Mouse (Mus musculus): ENCODE results near the gene 1700067K01Rik. TPM values are rescaled to one million over a fixed set of nuclear protein-coding genes. Genes with fewer than 3 reads are reported as not detected.

Gene 1700067K01Rik
- polyA plus RNA-seq (2017; shearing (Covaris generic)): 0.82 TPM

DNA sequence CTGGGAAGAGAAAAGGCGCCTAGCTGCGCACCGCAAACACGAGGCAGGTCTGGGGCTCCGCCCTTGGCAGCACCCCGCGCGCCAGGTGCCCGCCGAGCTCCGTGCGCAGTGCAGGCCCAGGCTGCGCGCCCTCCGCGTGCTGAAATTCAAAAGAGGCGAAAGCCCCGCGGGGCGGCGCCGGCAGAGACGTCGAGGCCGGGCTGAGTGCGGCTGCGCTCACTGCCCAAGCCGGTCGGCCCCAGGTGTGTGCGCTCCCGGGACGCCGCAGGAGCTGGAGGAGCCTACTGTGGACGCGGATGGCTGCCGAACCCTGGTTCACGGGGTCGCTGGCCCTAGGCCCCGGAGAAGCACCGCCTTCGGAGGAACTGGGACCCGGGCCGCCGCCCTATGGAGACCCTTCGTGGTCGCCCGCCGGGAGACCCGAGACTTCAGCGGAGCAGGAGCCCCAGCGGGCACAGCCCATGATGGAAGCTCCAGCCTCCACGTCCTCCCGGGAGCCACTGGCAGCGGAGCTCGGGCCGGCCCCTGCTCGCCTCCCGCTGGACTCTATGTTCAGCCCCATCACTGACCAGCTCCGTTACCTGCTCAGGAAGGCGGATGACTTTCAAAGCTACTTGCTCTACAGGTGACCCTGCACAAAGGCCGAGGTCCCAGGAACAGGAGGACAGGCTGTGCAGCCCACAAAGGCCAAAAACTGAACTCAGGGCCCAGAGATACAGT, at the start of gene 1700067K01Rik:
TSS of gene 1700067K01Rik (plus strand) at position 222 of the 720 bp plus-strand sequence.

DNA sequence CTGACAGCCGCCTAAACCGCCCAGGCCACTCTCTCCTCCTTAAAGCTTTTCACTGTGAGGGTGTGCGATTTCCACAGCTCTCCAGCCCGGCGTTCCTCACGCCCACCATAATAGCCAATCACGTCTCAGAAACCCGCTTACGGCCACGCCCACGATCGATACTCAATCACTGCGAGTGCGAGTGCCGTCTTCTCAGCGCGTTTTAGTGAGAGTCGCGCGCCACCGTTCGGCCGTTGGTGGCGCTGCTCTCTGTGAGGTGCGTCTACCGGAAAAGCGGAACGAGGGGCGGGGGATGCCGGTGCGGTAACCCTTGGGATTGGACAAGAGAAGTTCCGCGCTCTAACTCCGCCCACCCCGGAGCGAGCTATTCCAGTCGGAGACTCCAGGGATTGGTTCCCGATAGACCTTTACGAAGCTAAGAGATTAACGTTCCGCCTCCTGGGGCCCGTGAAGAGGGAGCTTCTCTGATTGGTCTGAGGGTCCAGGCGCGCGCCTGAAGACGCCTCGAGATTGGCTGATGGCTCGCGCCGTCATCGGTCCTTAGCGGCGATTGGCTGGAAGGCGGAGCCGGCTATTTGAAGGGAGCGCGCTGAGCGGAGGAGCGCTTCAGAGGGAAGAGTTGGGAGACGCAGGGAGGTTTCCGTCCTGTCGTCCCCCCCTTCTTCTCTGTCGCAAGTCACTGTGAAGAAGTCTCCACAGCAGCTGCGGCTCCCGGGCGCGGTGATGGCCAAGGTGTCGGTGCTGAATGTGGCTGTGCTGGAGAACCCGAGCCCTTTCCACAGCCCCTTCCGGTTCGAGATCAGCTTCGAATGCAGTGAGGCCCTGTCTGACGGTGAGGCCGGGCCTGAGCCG, 46.0 kb upstream of the 1700067K01Rik start, which contains the start of the genes Gm10644 and Asf1b:
TSS of gene Gm10644 (minus strand) at position 100 of the 852 bp plus-strand sequence.
TSS of gene Asf1b (plus strand) at position 402 of the 852 bp plus-strand sequence.

DNA sequence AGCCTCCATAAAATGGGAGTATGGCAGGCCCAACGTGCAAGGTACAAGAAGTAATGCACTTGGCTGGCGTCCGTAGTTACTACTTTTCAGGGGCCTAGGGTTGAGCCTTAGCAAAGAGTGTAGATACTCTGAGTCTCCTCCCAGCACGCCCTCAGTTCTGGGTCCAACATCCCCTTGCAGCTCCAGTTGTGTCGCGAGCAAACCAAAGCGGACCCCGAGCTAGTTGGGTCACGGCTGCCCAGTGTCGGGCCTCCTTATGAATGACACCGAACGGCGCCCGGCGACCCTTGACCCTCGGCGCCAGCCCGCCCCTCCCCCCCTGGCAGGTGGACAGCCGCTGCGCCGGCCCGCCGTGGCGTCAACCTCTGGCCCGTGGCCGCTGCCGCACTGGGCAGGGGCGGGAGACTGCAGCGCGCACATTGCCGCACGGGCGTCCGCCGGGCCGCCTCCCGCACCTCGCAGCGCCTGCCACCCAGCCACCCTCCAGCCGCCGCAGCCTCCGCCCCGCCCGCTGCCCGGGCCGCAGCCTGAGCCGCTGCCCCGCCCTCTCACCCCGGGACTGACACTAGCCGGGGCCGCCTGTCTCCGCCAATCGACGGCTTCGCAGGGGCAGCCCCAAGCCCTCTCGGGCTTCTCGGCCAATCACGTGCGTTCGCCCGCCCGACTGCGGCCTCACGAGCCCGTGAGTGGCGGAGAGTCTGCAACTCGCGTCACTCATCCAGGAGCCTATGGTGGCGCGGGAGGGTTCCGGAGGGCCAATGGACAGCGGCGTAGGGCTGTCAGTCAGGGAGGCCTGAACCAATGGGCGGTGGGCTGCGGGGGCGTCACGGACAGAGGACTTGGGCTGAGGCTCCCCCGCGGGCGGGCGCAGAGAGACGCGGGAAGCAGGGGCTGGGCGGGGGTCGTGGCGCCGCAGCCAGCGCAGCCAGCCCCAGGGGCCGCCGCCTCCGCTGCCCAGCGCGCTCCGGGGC, 28.9 kb upstream of the 1700067K01Rik start, which contains the start of gene Prkaca:
TSS of gene Prkaca (plus strand) at position 844 of the 971 bp plus-strand sequence.

DNA sequence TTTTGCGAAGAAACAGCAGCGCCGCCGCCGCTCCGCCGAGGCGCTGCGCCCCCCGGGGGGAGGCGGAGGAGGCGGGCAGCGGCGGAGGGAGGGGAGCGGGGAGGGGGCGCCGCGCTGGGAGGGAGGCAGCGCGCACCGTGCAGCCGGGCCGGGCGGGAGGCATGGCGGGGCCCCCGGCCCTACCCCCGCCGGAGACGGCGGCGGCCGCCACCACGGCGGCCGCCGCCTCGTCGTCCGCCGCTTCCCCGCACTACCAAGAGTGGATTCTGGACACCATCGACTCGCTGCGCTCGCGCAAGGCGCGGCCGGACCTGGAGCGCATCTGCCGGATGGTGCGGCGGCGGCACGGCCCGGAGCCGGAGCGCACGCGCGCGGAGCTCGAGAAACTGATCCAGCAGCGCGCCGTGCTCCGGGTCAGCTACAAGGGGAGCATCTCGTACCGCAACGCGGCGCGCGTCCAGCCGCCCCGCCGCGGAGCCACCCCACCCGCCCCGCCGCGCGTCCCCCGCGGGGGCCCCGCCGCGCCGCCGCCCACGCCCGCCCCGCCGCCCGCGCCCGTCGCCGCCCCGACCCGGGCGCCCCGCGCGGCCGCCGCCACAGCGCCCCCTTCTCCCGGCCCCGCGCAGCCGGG, 3.7 kb upstream of the 1700067K01Rik start, which contains the start of gene Samd1:
TSS of gene Samd1 (plus strand) at position 162 of the 631 bp plus-strand sequence.

DNA sequence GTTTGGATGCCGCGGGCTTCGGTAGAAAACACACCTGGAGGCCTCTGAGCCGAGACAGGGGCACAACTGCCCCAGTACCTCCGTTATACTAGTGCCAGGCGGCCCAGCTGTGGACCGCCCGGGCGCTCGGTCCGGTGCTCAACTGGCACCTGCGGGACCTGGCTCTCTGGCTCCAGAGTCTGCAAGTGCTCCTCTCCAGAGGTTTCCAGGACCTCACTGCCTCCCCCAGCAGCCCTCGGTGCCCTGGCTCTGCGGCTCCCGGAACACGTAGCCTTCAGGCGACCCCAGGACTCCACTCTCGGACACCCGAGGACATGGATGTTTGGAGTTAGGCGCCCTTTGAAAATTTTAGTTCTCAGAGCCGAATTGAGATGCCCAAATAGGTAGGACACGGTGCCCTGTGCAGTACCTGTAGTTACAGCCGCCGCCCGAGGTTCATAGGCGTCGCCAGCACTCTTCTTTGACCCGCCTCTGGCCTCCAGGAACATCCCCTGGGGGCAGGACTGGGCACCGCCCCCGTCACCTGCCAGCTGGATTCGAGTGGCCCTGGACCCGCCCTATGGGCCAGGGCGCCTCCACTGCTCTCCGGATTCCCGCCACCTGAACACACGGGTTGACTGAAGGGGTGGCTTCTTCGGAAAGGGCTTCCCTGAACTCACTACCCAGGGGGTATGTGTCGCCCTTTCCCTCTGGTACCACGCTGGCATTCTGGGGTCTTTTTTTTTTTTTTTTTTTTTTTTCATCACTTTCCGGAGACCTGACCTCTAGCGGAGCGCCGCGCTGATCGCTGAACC, 10.6 kb downstream of the 1700067K01Rik start, which contains the start of gene 2210011C24Rik:
TSS of gene 2210011C24Rik (minus strand) at position 467 of the 794 bp plus-strand sequence.

DNA sequence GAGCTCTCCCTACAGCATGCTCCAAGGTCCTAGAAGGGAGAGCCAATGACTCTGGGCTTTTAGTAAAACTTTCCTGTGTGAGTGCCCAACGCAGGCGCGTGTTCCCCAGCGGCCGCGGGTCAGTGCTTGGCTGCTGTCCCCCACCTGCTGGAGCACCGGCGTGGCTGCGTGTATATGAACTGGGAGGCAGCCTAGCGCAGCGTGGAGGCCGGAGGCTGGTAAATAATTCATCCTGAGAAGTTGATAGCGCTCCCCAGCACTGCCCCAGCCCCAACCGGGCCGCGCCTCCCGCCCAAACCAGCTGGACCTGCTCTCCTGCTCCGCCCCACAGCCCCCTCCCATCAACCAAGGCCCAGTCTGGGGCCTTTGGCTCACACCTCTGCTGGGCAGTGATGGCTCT, 19.8 kb downstream of the 1700067K01Rik start, which contains the start of gene Palm3:
TSS of gene Palm3 (plus strand) at position 376 of the 400 bp plus-strand sequence.

DNA sequence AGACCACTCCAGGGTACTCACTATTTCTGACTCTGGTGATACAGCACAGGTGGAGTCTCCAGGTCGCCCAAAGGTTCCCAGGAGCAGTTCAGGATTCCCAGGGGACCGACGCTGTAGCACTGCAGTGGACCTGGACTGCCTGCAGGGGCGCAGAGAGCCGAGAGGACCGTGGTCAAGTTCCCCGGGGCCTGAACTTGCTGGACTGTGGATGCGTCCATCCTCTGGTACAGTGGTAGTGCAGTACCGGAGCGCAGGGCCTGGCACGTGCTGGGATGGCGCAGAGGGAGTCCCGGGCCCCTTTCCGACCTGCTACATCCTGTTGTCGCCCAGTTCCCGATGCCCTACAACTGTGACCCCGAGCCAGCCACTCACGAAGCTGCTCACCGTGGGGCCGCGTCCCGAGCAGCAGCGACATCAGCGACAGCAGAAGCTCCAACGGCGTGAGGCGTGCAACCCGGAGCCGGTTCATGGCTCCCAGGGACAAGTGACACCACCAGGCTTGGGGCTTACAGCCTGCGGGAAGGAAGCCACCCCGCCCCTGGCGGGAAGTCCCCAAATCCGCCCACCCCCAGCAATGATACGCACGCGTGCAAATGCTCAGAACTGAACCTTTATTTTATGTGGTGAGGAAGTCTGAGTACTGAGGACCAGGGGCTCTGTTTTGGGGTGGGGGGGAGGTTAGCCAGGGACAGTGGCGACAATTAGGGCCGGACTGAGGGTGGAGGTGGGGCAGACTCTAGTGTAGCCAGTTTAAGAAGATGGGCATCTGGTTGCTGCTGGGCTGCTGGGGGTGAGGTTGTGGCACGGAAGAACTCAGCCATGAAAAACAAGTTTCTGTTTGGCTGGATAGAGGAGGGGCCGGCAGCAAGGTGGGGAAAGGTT, 41.0 kb downstream of the 1700067K01Rik start, which contains the start of gene Il27ra:
TSS of gene Il27ra (minus strand) at position 524 of the 882 bp plus-strand sequence.

DNA sequence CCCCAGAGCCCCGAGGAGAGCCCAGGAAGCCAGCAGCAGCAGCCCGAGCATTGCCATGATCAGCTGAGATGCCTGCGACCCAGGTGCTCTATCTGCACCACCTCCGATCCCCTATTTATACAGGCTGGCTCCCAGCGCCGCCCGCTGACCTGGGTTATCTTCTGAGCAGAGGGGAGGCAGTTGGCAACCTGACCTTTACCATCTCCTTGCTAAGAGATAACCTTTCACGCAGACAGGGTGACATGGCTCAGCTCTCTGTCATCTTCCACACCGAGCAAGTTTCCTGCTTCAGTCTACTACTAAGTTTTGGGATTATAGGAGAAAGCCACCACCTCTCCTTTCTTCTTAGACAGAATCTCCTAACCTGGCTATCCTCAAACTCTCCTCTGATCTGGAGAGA, 43.6 kb downstream of the 1700067K01Rik start, which contains the start of gene Rln3:
TSS of gene Rln3 (minus strand) at position 101 of the 400 bp plus-strand sequence.

Other genes with a start within 250 kb of the 1700067K01Rik start
- gene Adgrl1, start 101.4 kb upstream of the 1700067K01Rik start, polyA plus RNA-seq (2017; shearing (Covaris generic)): 4.2 TPM
- 0.37 TPM for gene Gm10644, start 46.3 kb upstream of the 1700067K01Rik start, polyA plus RNA-seq (2017; shearing (Covaris generic))
- 18.7 TPM for gene Asf1b, start 46.0 kb upstream of the 1700067K01Rik start, polyA plus RNA-seq (2017; shearing (Covaris generic))
- gene Prkaca, start 28.5 kb upstream of the 1700067K01Rik start, polyA plus RNA-seq (2017; shearing (Covaris generic)): 2.1 TPM
- gene Samd1, start 3.8 kb upstream of the 1700067K01Rik start, polyA plus RNA-seq (2017; shearing (Covaris generic)): 2.9 TPM
- 0.38 TPM for gene 2210011C24Rik, start 10.7 kb downstream of the 1700067K01Rik start, polyA plus RNA-seq (2017; shearing (Covaris generic))
- gene Palm3, start 20.0 kb downstream of the 1700067K01Rik start, polyA plus RNA-seq (2017; shearing (Covaris generic)): 4.0 TPM
- 415 TPM for gene Il27ra, start 41.1 kb downstream of the 1700067K01Rik start, polyA plus RNA-seq (2017; shearing (Covaris generic))
- 132 TPM for gene Rln3, start 43.5 kb downstream of the 1700067K01Rik start, polyA plus RNA-seq (2017; shearing (Covaris generic))
- gene Gm10643, start 63.6 kb downstream of the 1700067K01Rik start, polyA plus RNA-seq (2017; shearing (Covaris generic)): 0.98 TPM
- 28.6 TPM for gene Rfx1, start 65.3 kb downstream of the 1700067K01Rik start, polyA plus RNA-seq (2017; shearing (Covaris generic))
- 30.2 TPM for gene Dcaf15, start 103.3 kb downstream of the 1700067K01Rik start, polyA plus RNA-seq (2017; shearing (Covaris generic))
- 9.3 TPM for gene Podnl1, start 124.5 kb downstream of the 1700067K01Rik start, polyA plus RNA-seq (2017; shearing (Covaris generic))
- 59.6 TPM for gene Cc2d1a, start 146.4 kb downstream of the 1700067K01Rik start, polyA plus RNA-seq (2017; shearing (Covaris generic))
- 3.3 TPM for gene 4930432K21Rik, start 146.5 kb downstream of the 1700067K01Rik start, polyA plus RNA-seq (2017; shearing (Covaris generic))
- gene Nanos3, start 183.7 kb downstream of the 1700067K01Rik start, polyA plus RNA-seq (2017; shearing (Covaris generic)): not detected
- gene Zswim4, start 235.6 kb downstream of the 1700067K01Rik start, polyA plus RNA-seq (2017; shearing (Covaris generic)): 3.4 TPM
- 327 TPM for gene D8Ertd738e, start 248.2 kb downstream of the 1700067K01Rik start, polyA plus RNA-seq (2017; shearing (Covaris generic))

Data from CD4-positive, CD25-positive, alpha-beta regulatory T cell, adult 9 weeks (primary cell).